Mouse (Mus musculus) erythroblast, adult 5-6 weeks (primary cell): ENCODE results near the gene Uchl4. TPM values are rescaled to one million over a fixed set of nuclear protein-coding genes. Genes with fewer than 3 reads are reported as not detected.
"Not testable (repeated sequence)": the region's sequence is repeated elsewhere in the genome, so short reads cannot be mapped to it uniquely, and the experiment has no call there.

Experiments used
- ATAC-seq: replicated peaks from 2 replicates; pipeline ENCODE4 v1.8.0; 2016; ENCODE audit warnings: moderate number of reproducible peaks, mild to moderate bottlenecking, moderate TSS enrichment, inconsistent platforms; ENCODE audit not compliant: poor library complexity, low FRiP score, severe bottlenecking
- total RNA-seq, 2 experiments: library from RNA; stranded (forward) in 1 of 2; stranded (reverse) in 1 of 2; fragments of 150-400 nt in 1 of 2; fragments of 200-764, 138-1000 nt in 1 of 2; gene quantifications; 2 replicates each; pipeline versions ENCODE4 v1.2.3 to v1.2.4; 2015 to 2017; ENCODE audit warnings: low replicate concordance in 2 of 2

Gene Uchl4
- total RNA-seq, 2 experiments from 2014 or later: 0.26 TPM; not detected in 1

DNA sequence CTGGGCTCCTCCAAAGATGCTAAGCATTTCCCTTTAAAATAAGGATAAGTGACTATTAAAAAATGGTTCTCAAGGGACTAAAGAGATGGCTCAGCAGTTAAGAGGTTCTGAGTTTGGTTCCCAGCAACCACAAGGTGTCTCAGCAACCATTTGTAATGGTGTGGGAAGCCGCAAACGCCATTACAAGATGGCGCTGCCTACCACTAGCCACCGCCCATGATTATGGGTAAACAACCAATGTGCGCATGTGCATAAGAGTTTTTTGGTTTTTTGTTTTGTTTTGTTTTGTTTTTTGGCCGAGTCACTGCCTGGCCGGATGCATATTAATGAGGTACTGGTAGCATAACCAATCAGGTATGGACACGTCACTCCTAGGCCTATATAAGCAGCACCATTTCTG lies 33.8 kb downstream of the Uchl4 start:
- not testable (repeated sequence) for ATAC-seq

DNA sequence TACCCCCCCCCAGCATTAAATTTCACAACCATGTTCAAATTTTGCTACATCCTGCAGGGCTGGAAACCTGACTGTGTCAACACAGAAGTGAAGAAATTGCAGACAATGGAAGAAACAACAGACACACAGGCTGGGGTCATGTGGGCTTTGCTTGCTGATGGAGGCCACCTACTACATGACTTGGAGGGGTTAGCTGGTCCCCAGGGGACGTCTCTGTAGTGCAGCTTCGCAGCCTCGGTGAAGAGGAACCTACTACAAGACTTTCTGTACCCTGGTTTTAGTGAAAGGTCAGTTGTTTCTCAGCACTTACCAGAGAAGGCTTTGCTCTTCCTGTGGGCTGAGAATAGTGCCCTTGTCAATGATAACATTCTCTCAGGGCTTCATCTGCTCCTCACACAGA lies 36.2 kb downstream of the Uchl4 start:
- no peak for ATAC-seq

DNA sequence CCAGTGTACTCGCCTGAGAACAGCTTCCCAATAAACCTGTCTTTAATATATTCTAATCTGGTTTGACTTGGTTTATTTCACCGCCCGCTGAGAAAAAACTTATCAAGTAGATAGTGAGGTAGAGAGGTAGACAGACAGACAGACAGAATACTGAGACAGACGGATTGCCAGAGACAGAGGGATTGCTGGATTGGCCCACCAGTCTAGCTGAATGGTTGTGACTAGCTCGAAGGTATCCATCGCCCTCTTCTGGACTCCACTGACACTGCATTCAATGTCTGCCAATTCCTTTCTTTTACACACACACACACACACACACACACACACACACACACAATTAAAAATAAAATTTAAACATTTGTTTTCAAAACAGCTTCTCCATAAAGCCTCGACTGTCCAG lies 37.6 kb downstream of the Uchl4 start:
- ATAC-seq: no peak

DNA sequence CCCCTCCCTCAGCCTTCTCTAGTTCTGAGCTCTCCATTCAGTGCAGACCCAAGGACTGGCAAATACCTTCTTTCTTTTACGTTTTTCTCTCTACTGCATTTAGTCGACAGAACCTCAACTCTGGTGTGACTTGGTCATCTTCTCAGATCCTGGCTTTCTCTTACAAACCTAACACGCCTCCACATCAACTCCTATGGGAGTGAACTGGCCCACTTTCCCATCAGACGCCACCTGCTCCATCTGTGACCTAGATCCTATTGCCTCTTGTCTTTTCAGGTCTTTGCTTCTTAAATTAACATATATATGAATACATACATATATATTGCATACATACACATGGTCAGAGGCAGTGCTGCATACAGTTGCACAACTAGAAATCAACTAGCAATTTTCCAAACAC lies 38.8 kb downstream of the Uchl4 start:
- no peak for ATAC-seq

DNA sequence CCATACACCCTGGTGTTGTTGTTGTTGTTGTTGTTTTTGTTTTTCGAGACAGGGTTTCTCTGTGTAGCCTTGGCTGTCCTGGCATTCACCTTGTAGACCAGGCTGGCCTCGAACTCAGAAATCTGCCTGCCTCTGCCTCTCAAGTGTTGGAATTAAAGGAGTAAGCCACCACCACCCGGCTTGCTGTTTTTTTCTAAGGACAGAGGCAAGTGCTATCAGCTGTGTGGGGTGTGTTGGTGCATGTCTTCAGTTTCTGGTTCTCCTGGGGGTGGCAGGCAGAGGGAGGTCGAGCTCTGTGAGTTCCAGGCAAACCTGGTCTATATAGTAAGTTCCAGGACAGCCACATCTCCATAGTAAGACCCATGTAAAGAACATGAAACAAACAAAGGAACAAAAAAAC lies 39.3 kb downstream of the Uchl4 start:
- ATAC-seq: no peak

DNA sequence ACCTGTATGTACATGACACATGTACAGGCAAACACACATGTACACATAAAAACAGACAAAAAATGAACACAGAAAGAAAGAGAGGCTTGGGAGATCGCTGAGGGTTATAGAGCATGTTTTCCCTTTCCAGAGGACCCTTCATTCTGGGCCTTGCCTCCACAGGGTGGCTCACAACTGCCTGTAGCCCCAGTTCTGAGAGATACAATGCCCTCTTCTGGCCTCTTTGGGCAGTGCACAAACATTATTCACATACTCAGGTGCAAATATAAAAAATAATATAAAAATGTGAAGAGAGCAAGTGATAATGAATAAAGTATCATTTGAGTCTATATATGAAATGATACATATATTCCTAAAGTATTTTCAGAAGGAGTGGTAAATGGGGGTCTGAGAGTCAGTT lies 39.9 kb downstream of the Uchl4 start:
- no peak for ATAC-seq

DNA sequence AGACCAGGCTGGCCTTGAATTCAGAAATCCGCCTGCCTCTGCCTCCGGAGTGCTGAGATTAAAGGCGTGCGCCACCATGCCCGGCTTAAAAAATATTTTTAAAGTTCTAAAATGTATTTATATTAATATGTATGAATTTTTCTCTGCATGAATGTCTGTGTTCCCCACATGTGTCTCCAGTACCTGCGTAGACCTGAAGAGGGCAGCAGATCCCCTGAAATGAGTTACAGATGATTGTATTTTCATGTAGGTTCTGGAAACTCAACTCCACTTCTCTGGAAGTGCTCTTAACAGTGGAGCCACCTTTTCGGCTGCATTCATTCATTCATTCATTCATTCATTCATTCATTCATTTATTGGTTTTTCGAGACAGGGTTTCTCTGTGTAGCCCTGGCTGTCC lies 42.7 kb downstream of the Uchl4 start:
- ATAC-seq: peak; percentile 59; the same call in 1 of the 2 replicates

DNA sequence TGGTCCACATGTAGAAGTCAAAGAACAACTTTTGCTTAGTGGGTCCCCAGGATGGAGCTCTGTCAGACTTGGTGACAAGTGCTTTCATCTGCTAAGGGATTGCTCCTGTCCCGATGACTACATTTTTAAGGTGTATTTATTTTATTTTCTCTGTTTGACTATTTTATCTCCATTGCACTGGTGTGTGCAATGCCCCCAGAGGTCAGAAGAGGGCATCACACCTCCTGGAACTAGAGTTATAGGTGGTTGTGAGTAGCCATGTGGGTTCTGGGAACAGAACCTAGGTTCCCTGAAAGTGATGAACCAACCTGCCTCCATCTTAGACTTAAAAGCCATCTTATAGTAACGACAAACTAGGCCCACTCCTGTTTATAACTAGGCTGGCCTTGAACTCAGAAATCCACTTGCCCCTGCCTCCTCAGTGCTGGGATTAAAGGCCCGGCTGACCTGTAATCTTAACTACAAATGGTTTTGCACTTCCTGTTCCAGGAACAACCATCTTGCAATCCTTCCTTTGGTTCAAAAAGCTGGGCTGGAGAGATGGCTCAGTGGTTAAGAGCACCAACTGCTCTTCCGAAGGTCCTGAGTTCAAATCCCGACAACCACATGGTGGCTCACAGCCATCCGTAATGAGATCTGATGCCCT lies 43.8 kb downstream of the Uchl4 start:
- no peak for ATAC-seq

DNA sequence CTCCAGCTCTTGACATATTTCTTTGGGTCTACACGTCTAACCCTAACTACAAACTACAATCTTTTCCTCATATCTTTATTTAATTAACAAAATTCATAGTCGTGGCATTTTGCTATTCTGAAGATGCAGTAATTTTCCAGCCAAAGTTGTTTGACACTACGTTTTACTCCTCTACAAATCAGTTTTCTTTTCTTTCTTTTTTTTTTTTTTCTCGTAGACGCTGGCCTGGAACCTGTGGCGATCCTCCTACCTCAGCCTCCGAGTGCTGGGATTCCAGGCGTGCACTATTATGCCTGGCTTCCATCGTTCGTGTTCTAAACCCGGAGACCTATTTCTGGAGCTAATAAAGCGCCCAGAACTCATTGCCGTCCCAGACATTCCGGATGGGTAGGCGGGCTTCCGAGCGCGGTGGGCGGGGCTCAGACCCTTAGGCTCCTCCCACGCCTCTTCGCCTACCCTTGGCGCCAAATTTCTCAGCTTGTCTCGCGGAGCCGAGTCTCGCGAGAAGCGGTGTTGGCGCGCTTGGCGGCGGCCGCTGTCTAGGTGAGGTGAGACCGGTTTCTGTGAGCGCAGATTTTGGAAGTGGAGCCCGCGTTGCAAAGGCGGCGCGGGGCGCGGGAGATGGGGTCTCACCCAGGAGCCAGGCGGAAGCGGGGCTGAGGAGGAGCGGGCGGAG lies 46.2 kb downstream of the Uchl4 start, which contains the start of gene Tipin:
TSS of gene Tipin (plus strand) at position 477 of the 676 bp plus-strand sequence.
- peak; percentile 94 for ATAC-seq

DNA sequence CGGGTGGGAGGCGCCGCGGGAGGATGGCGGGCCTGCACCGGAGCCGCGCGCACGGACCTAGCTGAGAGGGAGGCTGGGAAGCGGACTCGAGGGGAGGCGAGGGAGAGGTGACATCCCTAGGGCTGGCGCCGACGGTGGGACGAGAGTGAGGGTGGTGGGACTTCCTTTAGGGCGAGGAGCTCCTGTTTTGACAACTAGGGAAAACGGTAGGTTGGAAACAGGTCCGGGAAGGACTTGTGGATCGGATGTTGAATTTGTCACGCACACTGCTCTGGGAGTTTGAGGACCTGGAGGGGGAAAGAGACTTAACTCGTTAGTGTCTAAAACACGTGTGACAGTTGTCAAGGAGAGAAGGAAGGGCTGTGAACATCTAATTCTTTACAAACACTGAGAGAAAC lies 46.8 kb downstream of the Uchl4 start:
- peak; percentile 72 for ATAC-seq

DNA sequence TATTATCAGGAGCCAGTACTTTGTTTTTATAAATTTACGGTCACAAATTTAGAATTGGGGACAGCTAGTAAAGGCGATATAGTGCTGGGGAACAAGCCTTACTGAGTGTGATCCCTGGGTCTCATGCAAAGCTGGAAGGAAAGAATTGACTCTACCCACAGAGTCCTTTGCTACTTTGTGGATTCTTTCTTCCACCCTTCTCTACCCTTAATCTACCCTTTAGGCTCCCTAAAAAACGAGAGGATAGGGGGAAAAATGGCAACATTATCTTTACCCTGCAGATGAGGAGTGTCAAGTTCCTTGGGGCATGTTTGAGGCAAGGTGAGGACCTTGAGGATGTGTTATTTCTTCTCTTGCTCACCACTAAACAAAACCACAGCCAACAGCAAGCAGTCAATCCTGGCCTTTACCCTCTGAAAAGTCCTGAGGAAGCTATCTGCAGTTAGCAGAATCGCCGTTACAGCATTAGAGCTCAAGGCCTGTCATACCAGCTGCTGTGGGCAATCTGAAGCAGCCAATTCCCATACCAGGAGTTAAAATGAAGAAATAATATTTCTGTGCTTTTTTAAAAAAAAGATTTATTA lies 47.5 kb downstream of the Uchl4 start:
- no peak for ATAC-seq

Other genes starting within 250 kb of the Uchl4 start
- gene Smad6, start 213.1 kb upstream of the Uchl4 start, total RNA-seq (2015; ENCODE audit: low replicate concordance): not detected in 2 replicates
- 0.60 TPM in 1 of 2 replicates, not detected in the other for gene Smad6, start 213.1 kb upstream of the Uchl4 start, total RNA-seq (2017; ENCODE audit: low replicate concordance)
- not detected in 2 replicates for gene Lctl, start 118.1 kb upstream of the Uchl4 start, total RNA-seq (2015; ENCODE audit: low replicate concordance)
- not detected in 2 replicates for gene Lctl, start 118.1 kb upstream of the Uchl4 start, total RNA-seq (2017; ENCODE audit: low replicate concordance)
- 17.3 and 19.6 TPM in 2 replicates for gene Zwilch, start 62.1 kb upstream of the Uchl4 start, total RNA-seq (2015; ENCODE audit: low replicate concordance)
- gene Zwilch, start 62.1 kb upstream of the Uchl4 start, total RNA-seq (2017; ENCODE audit: low replicate concordance): 41.9 and 48.5 TPM in 2 replicates
- gene Rpl4, start 61.8 kb upstream of the Uchl4 start, total RNA-seq (2015; ENCODE audit: low replicate concordance): 751 and 812 TPM in 2 replicates
- 573 and 578 TPM in 2 replicates for gene Rpl4, start 61.8 kb upstream of the Uchl4 start, total RNA-seq (2017; ENCODE audit: low replicate concordance)
- gene Snapc5, start 55.9 kb upstream of the Uchl4 start, total RNA-seq (2015; ENCODE audit: low replicate concordance): 4.0 and 5.9 TPM in 2 replicates
- gene Snapc5, start 55.9 kb upstream of the Uchl4 start, total RNA-seq (2017; ENCODE audit: low replicate concordance): 5.5 and 17.8 TPM in 2 replicates
- gene Map2k1, start 18.4 kb downstream of the Uchl4 start, total RNA-seq (2015; ENCODE audit: low replicate concordance): 12.5 and 15.7 TPM in 2 replicates
- gene Map2k1, start 18.4 kb downstream of the Uchl4 start, total RNA-seq (2017; ENCODE audit: low replicate concordance): 9.9 and 18.9 TPM in 2 replicates
- 49.3 and 88.6 TPM in 2 replicates for gene Tipin, start 46.4 kb downstream of the Uchl4 start, total RNA-seq (2015; ENCODE audit: low replicate concordance)
- 63.4 and 92.1 TPM in 2 replicates for gene Tipin, start 46.4 kb downstream of the Uchl4 start, total RNA-seq (2017; ENCODE audit: low replicate concordance)
- gene Dis3l, start 106.1 kb downstream of the Uchl4 start, total RNA-seq (2015; ENCODE audit: low replicate concordance): 2.9 and 4.8 TPM in 2 replicates
- 4.9 and 10.8 TPM in 2 replicates for gene Dis3l, start 106.1 kb downstream of the Uchl4 start, total RNA-seq (2017; ENCODE audit: low replicate concordance)
- 0.21 TPM in 1 of 2 replicates, not detected in the other for gene Megf11, start 150.4 kb downstream of the Uchl4 start, total RNA-seq (2015; ENCODE audit: low replicate concordance)
- gene Megf11, start 150.4 kb downstream of the Uchl4 start, total RNA-seq (2017; ENCODE audit: low replicate concordance): 0.28 TPM in 1 of 2 replicates, not detected in the other